Mouse (Mus musculus) layer of hippocampus, postnatal 25 days (tissue): ENCODE results near the gene Gm17324. TPM values are rescaled to one million over a fixed set of nuclear protein-coding genes. Genes with fewer than 3 reads are reported as not detected.

Source experiments
- microRNA-seq, 2 experiments: library from miRNA; unstranded; fragments of <30 nt; microRNA quantifications; one replicate each; pipeline ENCODE4 v1.2.0; 2021
- total RNA-seq, 2 experiments: library from RNA; stranded (reverse); gene quantifications; 2 replicates each; pipeline ENCODE4 v1.2.3; 2021

Gm17324 gene
- total RNA-seq, 2 experiments from 2014 or later = 0.89 to 1.1 TPM

Small RNA genes within 50 kb of the gene (microRNA-seq; reads per million reads assigned to microRNA genes)
- gene Gm26377 = 0 reads per million in 2 experiments

Other genes starting within 250 kb of the Gm17324 start
- not detected for gene Gsta1, start 218.1 kb downstream of the Gm17324 start, total RNA-seq
- gene Gm3776, start 191.7 kb downstream of the Gm17324 start, total RNA-seq = not detected
- gene Gm10639, start 158.9 kb downstream of the Gm17324 start, total RNA-seq = not detected
- not detected for gene Omt2a, start 134.0 kb downstream of the Gm17324 start, total RNA-seq
- gene Omt2b, start 121.2 kb downstream of the Gm17324 start, total RNA-seq = not detected
- gene Gsta2, start 93.0 kb downstream of the Gm17324 start, total RNA-seq = not detected
- gene Dppa5a, start 80.6 kb downstream of the Gm17324 start, total RNA-seq = not detected
- gene Ooep, start 70.1 kb downstream of the Gm17324 start, total RNA-seq = not detected
- gene Ddx43, start 53.0 kb downstream of the Gm17324 start, total RNA-seq = under 1 TPM in 1 of 2 experiments, not detected in 1; 0.16 TPM
- gene Cgas, start 5.5 kb downstream of the Gm17324 start, total RNA-seq = 1 to 10 TPM in 1 of 2 experiments, under 1 TPM in 1; 0.74 to 1.2 TPM
- 10 to 100 TPM; 20.6 to 23.7 TPM for gene Mto1, start 578 bp downstream of the Gm17324 start, total RNA-seq
- 1,000 to 10,000 TPM; 3,010 to 3,306 TPM for gene Eef1a1, start 40.4 kb upstream of the Gm17324 start, total RNA-seq
- 10 to 100 TPM; 18.8 to 20.7 TPM for gene Slc17a5, start 139.3 kb upstream of the Gm17324 start, total RNA-seq
- gene Cd109, start 166.8 kb upstream of the Gm17324 start, total RNA-seq = 1 to 10 TPM; 3.8 to 4.6 TPM